Mouse (Mus musculus) thymus, adult 2 months (tissue): Measurements from ENCODE around the gene Rbm17. TPM values are rescaled to one million over a fixed set of nuclear protein-coding genes. Genes with fewer than 3 reads are reported as not detected.

Source experiments
- DNase-seq: peaks from one replicate; pipeline ENCODE4 v3.0.0; 2021
- H3K27ac ChIP-seq: fragments of 200-500 bp; 2 replicates; pipeline ENCODE4 v1.5.1; 2012; ENCODE audit warnings: low read length, control low read depth; ENCODE audit not compliant: control insufficient read depth, insufficient read depth
- H3K27me3 ChIP-seq: fragments of 200-500 bp; 2 replicates; pipeline ENCODE4 v1.6.1; 2012; ENCODE audit warnings: mild to moderate bottlenecking, low read length, moderate library complexity, mixed read lengths; ENCODE audit not compliant: control insufficient read depth, insufficient read depth
- H3K36me3 ChIP-seq: fragments of 200-500 bp; 2 replicates; pipeline ENCODE4 v1.6.1; 2012; ENCODE audit warnings: mild to moderate bottlenecking, low read length, moderate library complexity; ENCODE audit not compliant: control insufficient read depth, insufficient read depth
- H3K4me1 ChIP-seq: fragments of 200-500 bp; replicated peaks from 2 replicates; pipeline ENCODE4 v1.6.1; 2012; ENCODE audit warnings: low read length; ENCODE audit not compliant: control insufficient read depth, insufficient read depth
- H3K4me3 ChIP-seq: fragments of 200-500 bp; 2 replicates; pipeline ENCODE4 v1.5.1; 2012; ENCODE audit warnings: mild to moderate bottlenecking, low read length, control low read depth, moderate library complexity; ENCODE audit not compliant: control insufficient read depth, insufficient read depth
- CTCF ChIP-seq: fragments of 200-500 bp; IDR thresholded peaks from 2 replicates; pipeline ENCODE4 v1.5.1; 2012; ENCODE audit warnings: mild to moderate bottlenecking, control low read depth, low read length, moderate library complexity, borderline replicate concordance; ENCODE audit not compliant: control insufficient read depth, poor library complexity, insufficient read depth; ENCODE audit errors: extremely low read depth
- POLR2A ChIP-seq: fragments of 200-500 bp; IDR thresholded peaks from 2 replicates; pipeline ENCODE4 v1.6.1; 2012; ENCODE audit warnings: mild to moderate bottlenecking, low read length, control low read depth, moderate library complexity; ENCODE audit not compliant: control insufficient read depth, poor library complexity, insufficient read depth; ENCODE audit errors: extremely low read depth
- WGBS: fragments of 180-500 bp; shearing (Covaris S2); methylation state at CpG from one replicate; pipeline ENCODE4 v1.1.7; 2018; 5-methylcytosine and 5-hydroxymethylcytosine counted together
- polyA plus RNA-seq: library from polyadenylated mRNA; depleted of rRNA; stranded (reverse); fragments of >200 nt; gene quantifications from 2 replicates; pipeline ENCODE4 v1.2.3, GENCODE M21; 2012

Rbm17 gene
- polyA plus RNA-seq, 1 experiment: 84.8 TPM

DNA sequence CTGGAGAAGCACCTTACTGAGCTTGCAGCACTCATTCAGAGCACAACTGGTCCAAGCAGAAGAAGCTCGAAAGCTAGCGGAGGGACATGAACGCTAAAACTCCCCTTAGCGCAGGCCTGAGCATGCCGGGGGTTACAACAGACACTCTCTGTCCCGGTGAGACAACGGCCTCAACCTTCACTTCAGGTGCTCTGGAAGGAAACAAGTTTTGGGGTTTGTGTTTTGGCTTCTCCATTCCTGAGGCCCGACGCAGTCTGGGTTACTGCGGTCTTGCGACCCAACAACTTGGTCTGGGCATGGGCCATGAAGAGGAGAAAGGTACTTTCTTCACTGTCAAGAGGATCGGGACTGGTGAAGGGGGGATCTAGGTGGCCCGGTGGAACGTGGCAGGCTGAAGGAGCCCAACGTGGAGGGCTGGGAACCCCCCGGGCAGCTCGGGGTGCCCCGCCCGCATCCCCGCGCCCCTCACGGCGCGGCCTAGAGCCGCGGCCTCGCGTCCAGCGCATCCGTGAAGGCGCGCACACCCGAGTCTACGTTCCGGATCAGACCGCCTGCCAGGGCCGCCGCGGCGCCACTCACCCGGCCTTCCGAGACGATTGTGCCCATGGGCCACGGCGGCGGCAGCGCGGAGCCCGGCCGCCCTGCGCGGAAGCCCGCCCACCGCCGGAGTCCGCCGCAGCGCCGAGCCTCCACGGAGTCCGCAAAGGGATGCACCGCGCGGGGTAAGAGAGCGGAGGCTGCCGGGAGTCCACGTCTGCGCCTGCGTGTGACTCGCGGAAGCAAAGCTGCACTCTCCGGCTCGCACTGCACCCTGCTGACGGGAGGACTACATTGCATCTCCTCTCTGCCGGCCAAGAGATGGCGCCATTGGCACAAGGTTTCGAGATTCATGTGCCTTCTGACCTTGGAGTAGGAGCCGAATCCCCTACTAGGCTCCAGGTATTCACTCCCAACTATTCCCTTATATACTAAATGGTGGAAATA lies 1.2 kb downstream of the Rbm17 start:
- peak; percentile 96 for TF ChIP-seq CTCF
- TF ChIP-seq POLR2A: peak; percentile 72
- WGBS: under 1% methylated on average over 71 of the region's 78 CpGs
- Histone ChIP-seq H3K36me3 (peaks cover 24% of the 10 kb centered on the region), H3K27ac (no peak overlapping the region), H3K4me3 (peak overlapping the region; percentile 79), H3K4me1 (peaks cover 18% of the 10 kb centered on the region), H3K27me3 (no peaks in the 10 kb centered on the region)
- DNase-seq: peak; percentile 98

DNA sequence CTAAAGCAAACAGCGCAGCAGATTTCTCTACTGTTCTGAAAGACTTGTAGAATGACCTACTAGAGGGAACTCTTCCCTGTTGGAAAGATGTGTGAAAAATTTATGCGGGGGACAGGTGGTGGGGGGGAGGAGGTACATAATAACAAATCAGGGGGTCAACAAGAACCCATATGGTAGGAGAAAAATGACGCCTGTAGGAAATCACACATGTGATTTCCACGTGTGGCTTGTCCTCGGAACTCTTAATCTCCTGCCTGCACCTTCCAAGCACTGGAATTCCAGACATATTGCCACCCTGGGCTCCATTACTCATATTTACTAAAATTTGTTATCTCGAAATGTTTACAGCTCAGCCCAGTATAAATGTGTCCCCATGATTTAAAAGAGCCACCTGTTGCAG lies 2.2 kb downstream of the Rbm17 start:
- WGBS: 88% methylated on average over 6 of the region's 6 CpGs
- H3K27me3 ChIP-seq: no peaks in the 10 kb centered on the region
- no peak for DNase-seq
- peaks cover 18% of the 10 kb centered on the region for H3K4me1 ChIP-seq
- no peak overlapping the region for H3K27ac ChIP-seq
- peaks cover 34% of the 10 kb centered on the region for H3K36me3 ChIP-seq
- TF ChIP-seq POLR2A (no peak), CTCF (no peak)
- H3K4me3 ChIP-seq: no peak overlapping the region

DNA sequence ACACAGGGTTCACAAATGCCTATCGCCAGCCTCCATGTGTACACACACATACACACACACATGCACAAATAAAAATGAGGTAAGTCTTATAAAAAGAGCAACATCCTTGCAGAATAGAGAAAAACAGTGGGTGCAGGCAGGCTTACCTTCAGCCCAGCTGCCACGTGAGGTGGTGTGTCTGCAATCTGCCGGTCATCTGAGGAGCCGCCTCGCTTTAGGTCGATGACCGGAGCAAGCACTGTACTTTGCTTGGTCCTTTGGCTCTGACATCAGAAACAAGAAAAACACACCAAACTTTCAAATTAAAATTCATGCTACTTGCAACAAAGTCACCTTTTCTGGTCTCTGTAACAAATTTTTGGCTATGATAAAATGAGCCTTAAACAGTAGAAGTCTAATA lies 6.0 kb downstream of the Rbm17 start:
- TF ChIP-seq POLR2A: no peak
- no peak for TF ChIP-seq CTCF
- H3K4me3 ChIP-seq: no peak overlapping the region
- H3K27ac ChIP-seq: no peak overlapping the region
- H3K27me3 ChIP-seq: no peaks in the 10 kb centered on the region
- peaks cover 63% of the 10 kb centered on the region for H3K36me3 ChIP-seq
- DNase-seq: no peak
- 98% methylated on average over 7 of the region's 7 CpGs for WGBS
- H3K4me1 ChIP-seq: peaks cover 6% of the 10 kb centered on the region

DNA sequence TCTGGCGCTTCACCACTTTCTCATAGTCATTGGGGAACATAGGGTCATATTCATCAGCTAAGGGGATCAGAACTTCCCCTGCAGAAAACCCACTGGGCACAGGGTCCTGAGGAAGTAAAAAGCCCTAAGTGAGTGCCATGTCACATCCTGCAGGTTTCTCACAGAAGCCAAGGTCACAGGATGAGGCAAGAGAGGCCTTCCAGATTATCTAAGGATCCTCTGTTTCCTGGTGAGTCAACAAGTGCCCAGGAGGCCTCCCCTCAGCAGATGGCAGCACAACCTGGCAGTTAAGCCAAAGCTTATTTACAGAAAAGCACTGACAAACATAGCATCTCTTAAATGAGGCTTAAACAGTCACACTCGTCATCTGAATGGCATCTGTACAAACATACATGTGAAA lies 7.3 kb downstream of the Rbm17 start:
- DNase-seq: no peak
- Histone ChIP-seq H3K27me3 (no peaks in the 10 kb centered on the region), H3K36me3 (peaks cover 75% of the 10 kb centered on the region), H3K4me3 (no peak overlapping the region), H3K4me1 (no peaks in the 10 kb centered on the region; the same call in 1 of the 2 replicates), H3K27ac (no peak overlapping the region)
- WGBS: 97% methylated on average over 2 of the region's 2 CpGs
- TF ChIP-seq POLR2A (no peak), CTCF (no peak)

DNA sequence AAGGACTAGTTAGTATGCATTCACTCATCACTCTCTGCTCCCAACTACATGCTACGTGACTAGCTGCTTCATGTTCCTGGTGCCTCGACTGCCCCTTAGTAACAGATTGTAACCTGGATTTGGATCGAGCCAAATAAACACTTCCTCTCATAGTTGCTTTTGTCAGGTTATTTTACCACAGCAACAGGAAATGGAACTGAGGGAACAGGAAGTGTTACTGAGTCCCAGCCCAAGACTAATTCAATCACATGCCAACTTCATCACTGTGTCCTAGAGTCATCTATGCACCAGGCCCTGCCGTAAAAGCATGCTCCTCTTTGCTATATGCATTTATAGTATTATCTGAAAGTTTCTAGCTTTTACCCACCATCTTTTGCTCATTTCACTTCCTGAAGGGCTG lies 16.0 kb downstream of the Rbm17 start:
- Histone ChIP-seq H3K4me3 (no peak overlapping the region), H3K27me3 (no peaks in the 10 kb centered on the region), H3K36me3 (peaks cover 80% of the 10 kb centered on the region), H3K27ac (no peak overlapping the region), H3K4me1 (no peaks in the 10 kb centered on the region)
- TF ChIP-seq CTCF: no peak
- no peak for TF ChIP-seq POLR2A
- 75% methylated on average over 4 of the region's 4 CpGs for WGBS
- no peak for DNase-seq

DNA sequence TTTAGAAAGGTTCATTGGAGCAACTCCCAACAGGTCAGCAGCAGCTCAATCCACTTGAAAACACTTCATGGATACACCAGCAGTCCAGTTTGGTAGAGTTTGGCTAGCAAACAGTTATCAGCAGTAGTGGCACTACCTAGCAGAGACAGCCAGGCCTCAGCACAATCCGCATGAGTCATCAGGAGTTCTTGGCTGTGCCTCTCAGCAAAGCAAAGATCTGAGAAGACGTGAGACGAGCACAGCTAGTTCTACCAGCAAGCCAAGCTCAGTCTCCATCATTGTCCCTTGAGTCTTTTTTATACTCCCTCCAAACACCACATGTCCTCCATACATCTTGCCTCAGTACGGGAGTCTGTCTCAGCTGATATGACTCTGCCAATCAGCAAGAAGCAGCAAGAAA lies 24.6 kb downstream of the Rbm17 start:
- Histone ChIP-seq H3K4me3 (no peak overlapping the region), H3K27me3 (no peaks in the 10 kb centered on the region), H3K4me1 (no peaks in the 10 kb centered on the region), H3K27ac (no peak overlapping the region), H3K36me3 (peaks cover 5% of the 10 kb centered on the region; the same call in 1 of the 2 replicates)
- WGBS: 98% methylated on average over 4 of the region's 4 CpGs
- TF ChIP-seq POLR2A: no peak
- no peak for DNase-seq
